Mouse (Mus musculus): ENCODE results near the gene Adamts6. TPM values are rescaled to one million over a fixed set of nuclear protein-coding genes. Genes with fewer than 3 reads are reported as not detected.
A peak's percentile ranks its signal among the peaks of the same experiment; 100 is the strongest.

Gene Adamts6
- total RNA-seq, 2 experiments from 2014 or later, result 0.67 to 1.2 TPM

GRCm38 (mm10) chr13:104453271-104453974, 165.8 kb downstream of the Adamts6 start:
- intact Hi-C loops (cut with DNase I), result no loop called here
- DNase-seq, result no peak

GRCm38 (mm10) chr13:104460287-104460686, 172.7 kb downstream of the Adamts6 start:
- DNase-seq, result no peak
- intact Hi-C loops (cut with DNase I), result no loop called here

DNA sequence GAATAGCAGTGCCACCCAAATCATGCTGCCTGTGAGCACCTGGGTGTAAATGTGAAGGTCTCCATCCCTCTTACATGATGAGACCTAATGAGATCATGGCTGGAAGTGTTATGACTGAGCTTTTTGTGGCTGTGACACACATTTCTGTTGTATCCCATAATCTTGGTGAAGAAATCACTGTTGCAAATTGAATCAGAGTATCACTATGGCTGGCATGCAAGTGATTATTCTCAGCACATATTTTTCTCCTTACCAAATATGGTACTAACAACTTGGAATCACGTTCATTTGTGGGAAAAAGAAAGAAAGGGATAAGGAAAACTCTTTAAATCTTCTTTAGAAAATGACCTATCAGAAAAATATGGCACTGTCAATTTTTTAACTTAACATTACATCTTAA, 180.4 kb downstream of the Adamts6 start:
- DNase-seq, result no peak
- intact Hi-C loops (cut with DNase I), result no loop called here

DNA sequence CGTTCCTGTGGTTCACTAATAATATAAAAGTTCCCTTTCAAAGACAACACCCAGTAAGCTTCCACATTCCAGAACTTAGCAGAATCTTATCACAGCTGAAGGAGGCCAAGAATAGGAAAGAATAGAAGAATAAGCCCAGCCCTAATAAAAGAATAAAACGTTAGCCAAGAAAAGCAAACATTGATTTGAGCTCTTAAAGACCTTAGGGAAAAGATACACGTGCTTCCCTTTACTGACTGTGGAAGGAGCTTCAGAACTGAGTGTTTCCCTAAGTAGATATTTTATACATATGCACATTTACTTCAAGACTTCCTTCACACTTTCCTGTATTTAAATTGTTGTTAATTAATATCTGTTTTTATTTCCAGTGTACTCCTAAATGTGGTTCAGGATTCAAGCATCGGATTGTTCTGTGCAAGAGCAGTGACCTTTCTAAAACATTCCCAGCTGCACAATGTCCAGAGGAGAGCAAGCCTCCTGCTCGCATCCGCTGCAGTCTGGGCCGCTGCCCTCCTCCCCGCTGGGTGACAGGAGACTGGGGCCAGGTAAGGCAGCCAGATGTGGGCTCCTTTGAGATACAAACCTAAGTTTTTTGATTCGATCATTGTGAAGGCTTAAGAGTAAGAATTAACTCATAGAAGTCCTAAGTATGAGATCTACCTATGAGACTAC, 188.8 kb downstream of the Adamts6 start:
- no peak for DNase-seq
- intact Hi-C loops (cut with DNase I), result no loop called here

DNA sequence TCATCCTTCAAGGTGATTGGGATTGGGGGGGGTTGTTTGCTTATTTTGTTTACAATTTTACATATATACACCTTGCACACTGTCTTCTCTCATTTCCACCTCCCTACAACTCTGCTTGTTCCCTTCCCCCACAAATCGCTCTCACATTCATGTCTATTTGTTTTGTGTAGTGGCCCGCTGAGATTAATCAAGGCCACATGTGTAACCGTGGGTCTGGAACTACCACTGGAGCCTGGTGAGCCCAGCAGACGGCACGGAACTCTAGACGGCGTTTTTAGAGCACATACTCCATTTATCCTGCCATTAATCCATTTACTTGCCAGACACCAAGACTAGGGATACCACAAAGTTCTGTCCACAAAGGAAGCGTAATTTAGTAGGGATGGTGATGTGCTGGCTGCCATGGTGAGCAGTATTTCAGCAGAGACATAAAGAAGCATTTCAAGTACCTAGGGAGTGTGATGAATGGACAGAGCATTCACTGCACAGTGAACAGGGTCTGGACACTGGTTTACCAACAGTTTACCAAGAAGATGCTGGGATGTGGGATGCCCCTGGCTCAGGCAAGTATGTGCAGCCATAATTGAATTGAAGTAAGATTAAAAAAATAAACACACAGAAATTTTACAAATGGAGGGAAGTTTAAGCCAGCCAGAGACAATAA, 194.9 kb downstream of the Adamts6 start:
- intact Hi-C loops (cut with DNase I), result no loop called here
- no peak for DNase-seq

DNA sequence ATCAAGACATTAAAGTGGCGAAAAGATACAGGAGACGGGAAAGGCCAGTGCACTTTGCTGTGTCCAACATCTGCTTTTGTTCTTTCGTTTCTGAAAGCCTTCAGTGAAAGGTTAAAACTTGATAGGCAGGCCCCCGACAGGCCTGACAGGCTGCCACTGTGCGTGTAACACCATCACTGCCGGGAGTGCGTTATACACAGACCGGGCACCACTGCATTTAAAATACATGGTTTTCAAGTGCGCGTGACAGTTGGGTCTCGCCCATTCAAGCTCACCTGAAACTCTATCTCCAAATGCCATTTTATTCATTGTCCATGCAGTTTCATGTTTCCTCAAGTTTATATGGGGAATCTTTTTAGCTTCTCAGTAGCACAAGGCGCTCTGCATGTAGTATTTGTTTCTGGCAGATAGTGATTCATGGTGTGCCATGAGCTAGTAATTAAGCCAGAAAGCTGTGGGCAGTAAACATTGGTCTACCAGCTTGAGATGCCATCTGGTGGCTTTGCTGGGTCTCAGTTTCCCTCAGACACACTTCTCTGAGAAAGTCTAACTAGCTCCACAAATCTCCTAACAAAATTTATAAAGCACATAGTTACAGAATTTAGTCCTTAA, 195.6 kb downstream of the Adamts6 start:
- intact Hi-C loops (cut with DNase I), result no loop called here
- no peak for DNase-seq

DNA sequence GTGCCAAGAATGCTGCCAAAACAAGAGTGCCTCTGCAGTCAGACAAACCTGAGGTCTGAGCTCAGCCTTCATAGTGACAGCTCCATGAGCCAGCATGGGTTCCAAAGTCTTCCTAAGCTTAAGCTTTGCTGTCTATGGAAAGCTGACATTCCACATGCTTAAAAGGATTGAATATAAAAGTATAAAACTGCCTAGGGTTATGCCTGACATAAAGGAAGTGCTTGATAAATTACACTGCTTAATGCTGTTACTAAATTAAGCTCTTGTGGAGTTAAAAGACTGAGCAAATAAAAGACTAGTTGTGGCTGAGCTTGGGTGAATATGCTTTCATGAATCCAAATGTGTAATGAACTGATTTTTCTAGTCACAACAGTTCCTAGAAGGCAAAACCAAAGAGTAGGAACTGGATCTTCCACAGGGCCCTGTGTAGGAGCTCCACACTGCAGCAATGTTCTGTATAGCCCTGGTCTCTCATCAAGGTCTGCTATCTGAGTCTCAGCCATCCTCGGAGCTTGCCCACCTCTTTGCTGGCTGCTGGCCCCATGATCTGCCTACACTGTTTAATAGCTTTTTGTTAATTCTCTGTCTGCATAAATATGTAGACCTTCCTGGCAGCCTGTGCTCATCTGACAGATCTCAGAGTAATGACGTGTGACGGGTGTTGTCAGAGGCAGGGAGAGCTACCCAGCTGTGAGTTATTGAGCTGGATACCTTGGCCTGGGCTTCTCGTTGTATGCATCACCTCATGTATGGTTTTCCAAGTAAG, 203.6 kb downstream of the Adamts6 start:
- DNase-seq, result no peak
- intact Hi-C loops (cut with DNase I), result no loop called here

DNA sequence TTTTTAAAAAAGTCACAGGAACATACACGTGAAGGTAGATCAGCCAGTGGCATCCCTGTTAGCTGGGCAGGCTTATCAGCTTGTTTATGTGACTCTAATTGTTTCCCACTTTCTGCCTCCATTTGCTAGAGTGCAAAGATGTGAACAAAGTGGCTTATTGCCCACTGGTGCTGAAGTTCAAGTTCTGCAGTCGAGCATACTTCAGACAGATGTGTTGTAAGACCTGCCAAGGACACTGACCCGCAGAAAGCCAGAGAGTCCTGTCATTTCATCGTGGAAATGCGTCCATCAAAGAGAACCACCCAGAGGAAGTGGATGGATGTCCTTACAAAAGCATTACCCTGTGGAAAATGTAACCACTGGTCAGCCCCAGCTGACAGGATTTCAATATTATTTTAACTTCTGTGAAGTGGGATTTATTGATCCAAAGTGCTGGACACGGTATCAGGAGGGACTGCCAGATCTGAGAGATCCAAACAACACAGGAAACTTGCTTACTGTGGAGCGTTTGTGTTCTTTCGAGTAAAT, 205.9 kb downstream of the Adamts6 start:
- no peak for DNase-seq

GRCm38 (mm10) chr13:104494200-104494873, 206.7 kb downstream of the Adamts6 start:
- intact Hi-C loops (cut with DNase I), result no loop called here
- DNase-seq, result no peak

More for the DNA sequence above, 205.9 kb downstream of the Adamts6 start:
- intact Hi-C loops (cut with DNase I), result no loop called here

DNA sequence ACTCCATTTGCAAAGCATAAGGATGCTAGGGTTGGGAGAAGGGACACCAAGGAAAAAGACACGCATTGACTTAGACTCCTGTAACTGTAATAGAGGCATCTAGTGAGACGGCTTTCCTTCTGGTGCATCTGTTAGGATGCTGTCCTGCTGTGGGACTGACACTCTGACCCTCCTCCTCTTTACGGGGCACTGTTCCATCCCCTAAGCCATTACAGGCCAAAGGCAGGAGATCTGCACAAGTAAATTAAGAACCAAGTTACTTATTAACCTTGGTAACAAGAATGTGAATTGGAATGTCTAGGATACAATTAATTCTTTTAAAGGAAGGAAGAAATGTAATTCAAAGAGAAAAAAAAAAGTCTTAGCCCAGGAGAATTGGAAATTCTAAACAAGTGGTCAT, 210.0 kb downstream of the Adamts6 start:
- intact Hi-C loops (cut with DNase I), result no loop called here

GRCm38 (mm10) chr13:104498669-104499068, 211.0 kb downstream of the Adamts6 start:
- DNase-seq, result no peak
- intact Hi-C loops (cut with DNase I), result no loop called here

More for the DNA sequence above, 210.0 kb downstream of the Adamts6 start:
- DNase-seq, result no peak

GRCm38 (mm10) chr13:104499116-104500040, 211.7 kb downstream of the Adamts6 start:
- DNase-seq, result peak; percentile 21 to 60
- intact Hi-C loops (cut with DNase I), result no loop called here

DNA sequence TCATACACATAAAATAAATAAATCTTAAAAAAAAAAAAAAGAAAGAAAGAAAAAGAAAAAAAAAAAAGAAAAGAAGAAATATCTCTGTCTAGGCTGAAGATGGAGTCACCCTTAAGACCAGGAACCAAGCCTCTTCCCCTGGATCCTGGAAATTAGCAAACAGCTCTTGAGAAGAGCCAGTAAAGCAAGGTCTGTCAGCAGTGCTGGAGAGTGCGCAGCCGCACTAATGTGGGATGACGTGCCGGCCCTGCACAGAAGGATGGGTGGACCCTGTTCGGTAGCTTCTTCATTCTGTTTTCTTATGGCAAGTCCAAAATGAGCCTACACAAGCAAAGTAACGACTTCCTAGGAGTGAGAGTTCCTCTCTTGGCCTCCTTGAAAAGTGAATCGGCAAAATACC, 214.8 kb downstream of the Adamts6 start:
- intact Hi-C loops (cut with DNase I), result no loop called here
- no peak for DNase-seq

- no peak for DNase-seq
- intact Hi-C loops (cut with DNase I), result no loop called here
Observed at GRCm38 (mm10) chr13:104504043-104504442, 216.4 kb downstream of the Adamts6 start.

DNA sequence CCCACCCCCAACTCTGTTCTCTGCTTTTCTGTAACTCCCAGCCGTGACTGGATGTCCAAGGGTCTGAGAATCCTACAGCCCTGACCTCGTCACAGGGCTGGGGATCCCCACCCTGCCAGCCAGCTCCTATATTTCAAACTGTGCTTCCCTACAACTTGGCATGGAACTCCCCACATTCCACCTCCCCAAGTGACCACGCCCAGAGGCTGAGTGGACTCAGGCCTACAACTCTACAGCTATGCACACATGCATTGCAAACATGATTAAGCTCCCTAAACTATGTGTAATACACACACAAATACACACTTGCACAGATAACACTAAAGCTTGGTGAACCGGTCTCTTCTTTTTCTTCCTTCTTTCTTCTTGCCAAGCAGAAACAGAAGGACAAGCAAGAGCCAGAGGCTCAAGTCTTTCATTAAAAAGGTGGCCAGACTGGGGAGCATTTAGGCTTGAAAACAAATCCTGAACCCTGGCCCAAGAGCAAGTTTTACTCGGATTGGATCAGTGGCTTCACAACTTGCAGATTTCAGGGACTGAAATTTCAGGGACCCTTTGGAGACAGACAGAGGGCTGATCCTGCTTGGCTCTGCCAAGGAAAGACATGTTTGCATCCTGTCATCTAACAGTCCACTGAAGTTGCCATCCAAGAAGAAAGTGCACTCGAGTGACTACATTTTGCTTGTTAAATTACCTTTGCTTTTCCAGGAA, 218.7 kb downstream of the Adamts6 start:
- intact Hi-C loops (cut with DNase I), result no loop called here
- no peak for DNase-seq

DNA sequence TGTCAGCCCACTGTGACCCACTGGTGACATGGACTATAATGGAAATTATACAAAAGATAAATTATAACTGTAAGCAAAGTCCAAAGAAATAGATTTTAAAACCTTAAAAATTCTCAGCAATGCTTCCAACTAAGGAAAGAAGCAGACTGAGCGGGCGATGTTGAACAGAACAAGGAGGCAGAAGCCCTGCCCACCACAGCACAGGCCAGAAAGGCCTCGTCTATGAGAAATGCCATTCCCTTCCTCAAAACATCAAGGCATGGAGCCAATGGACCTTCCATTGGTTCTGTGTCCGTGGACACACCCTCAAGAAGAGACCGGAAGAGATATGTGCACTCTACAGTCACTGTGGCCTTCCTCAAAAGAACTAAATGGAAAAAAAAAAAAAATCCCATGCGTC, 220.0 kb downstream of the Adamts6 start:
- intact Hi-C loops (cut with DNase I), result no loop called here
- no peak for DNase-seq

DNA sequence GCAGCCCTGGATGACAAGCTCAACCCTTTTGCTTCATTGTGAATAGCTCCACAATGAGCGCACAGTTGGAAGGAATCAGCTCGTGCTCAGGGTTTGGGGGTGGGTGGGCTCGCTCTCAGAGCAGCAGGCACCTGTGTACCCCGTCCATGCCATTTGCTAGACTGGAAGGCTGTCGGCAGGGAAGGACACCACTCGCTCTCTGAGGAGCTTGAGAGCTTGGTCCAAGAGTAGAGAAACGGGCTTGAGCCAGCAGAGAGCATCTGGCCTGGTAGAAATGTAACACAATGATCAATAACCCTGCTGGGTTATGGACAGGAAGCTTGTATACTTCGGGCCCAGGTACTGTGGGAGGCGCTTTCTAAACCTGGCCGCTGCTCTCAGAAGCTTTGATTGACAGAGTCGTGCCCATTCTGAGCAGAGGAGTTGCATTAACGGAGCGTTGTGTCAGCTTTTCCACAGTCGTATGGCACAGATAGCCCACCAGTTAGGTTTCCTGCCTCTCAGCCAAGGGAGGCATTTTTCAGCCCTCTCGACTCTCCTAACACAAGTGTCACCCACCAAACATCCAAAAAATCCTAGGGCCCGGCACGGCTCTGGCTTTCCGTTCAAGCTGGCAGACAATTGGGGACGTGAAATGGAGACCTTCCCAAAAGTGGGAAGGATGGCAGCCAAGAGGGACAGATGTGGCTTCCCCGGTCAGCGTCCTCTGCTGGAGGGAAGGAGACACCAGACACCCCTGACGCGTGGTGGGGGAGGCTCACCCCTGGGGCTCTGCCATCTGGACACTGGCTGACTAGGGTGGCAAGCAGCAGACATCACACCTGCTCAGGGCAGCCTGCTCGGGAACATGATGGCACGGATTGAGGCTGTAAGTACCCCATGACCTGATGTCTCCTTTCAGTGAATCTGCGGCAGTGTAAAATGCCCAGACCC, 222.2 kb downstream of the Adamts6 start:
- DNase-seq, result peak; percentile 57 to 80
- intact Hi-C loops (cut with DNase I), result no loop called here
